Mouse (Mus musculus) stomach, embryonic 14.5 days (tissue): ENCODE data around the gene Ttc38. TPM values are rescaled to one million over a fixed set of nuclear protein-coding genes. Genes with fewer than 3 reads are reported as not detected.
"Not testable (repeated sequence)": the region's sequence is repeated elsewhere in the genome, so short reads cannot be mapped to it uniquely, and the experiment has no call there.

ENCODE experiments used
- ATAC-seq: fragments of 200-750 bp; cut with Nextera tagmentation; 2 replicates; pipeline ENCODE4 v1.8.0; 2017; ENCODE audit warnings: low read depth, moderate TSS enrichment; ENCODE audit not compliant: insufficient number of reproducible peaks, insufficient read depth, low FRiP score
- H3K27ac ChIP-seq: fragments of 300-500 bp; sonication (generic); 2 replicates; pipeline ENCODE4 v1.5.1; 2014; ENCODE audit warnings: mild to moderate bottlenecking, low read length, moderate library complexity, mixed read lengths
- H3K27me3 ChIP-seq: fragments of 300-500 bp; sonication (generic); 2 replicates; pipeline ENCODE4 v1.6.1; 2014; ENCODE audit warnings: low read length, control low read depth, mixed read lengths; ENCODE audit not compliant: control insufficient read depth, insufficient read depth
- H3K36me3 ChIP-seq: fragments of 300-500 bp; sonication (generic); 2 replicates; pipeline ENCODE4 v1.6.1; 2014; ENCODE audit warnings: mild to moderate bottlenecking, control low read depth, low read length, moderate library complexity, mixed read lengths; ENCODE audit not compliant: control insufficient read depth, insufficient read depth
- H3K4me1 ChIP-seq: fragments of 300-500 bp; sonication (generic); 2 replicates; pipeline ENCODE4 v1.6.1; 2014; ENCODE audit warnings: low read length, control low read depth, mixed read lengths; ENCODE audit not compliant: control insufficient read depth, insufficient read depth
- H3K4me2 ChIP-seq: fragments of 300-500 bp; sonication (generic); replicated peaks from 2 replicates; pipeline ENCODE4 v1.6.1; 2014; ENCODE audit warnings: low read depth, low read length, control low read depth
- H3K4me3 ChIP-seq: fragments of 300-500 bp; sonication (generic); 2 replicates; pipeline ENCODE4 v1.5.1; 2014; ENCODE audit warnings: low read depth, low read length, control low read depth
- H3K9ac ChIP-seq: fragments of 300-500 bp; sonication (generic); replicated peaks from 2 replicates; pipeline ENCODE4 v1.6.1; 2014; ENCODE audit warnings: low read depth, mild to moderate bottlenecking, control low read depth, low read length, moderate library complexity, mixed read lengths
- H3K9me3 ChIP-seq: fragments of 300-500 bp; sonication (generic); 2 replicates; pipeline ENCODE4 v1.6.1; 2016; ENCODE audit warnings: low read depth, low read length, control low read depth; ENCODE audit not compliant: control insufficient read depth
- WGBS: fragments of 180-500 bp; shearing (Covaris S2); extraction: QIAGEN DNeasy Blood & Tissue Kit; methylation state at CpG from one replicate; pipeline ENCODE4 v1.1.7; 2014; 5-methylcytosine and 5-hydroxymethylcytosine counted together
- polyA plus RNA-seq: library from polyadenylated mRNA; unstranded; fragments of >200 nt; fragmentation: Nextera tagmentation; extraction: Ambion mirVana; gene quantifications from 2 replicates; pipeline ENCODE4 v1.2.1, GENCODE M21; 2014

Gene Ttc38
- polyA plus RNA-seq, 1 experiment from 2014 or later: 6.7 TPM

DNA sequence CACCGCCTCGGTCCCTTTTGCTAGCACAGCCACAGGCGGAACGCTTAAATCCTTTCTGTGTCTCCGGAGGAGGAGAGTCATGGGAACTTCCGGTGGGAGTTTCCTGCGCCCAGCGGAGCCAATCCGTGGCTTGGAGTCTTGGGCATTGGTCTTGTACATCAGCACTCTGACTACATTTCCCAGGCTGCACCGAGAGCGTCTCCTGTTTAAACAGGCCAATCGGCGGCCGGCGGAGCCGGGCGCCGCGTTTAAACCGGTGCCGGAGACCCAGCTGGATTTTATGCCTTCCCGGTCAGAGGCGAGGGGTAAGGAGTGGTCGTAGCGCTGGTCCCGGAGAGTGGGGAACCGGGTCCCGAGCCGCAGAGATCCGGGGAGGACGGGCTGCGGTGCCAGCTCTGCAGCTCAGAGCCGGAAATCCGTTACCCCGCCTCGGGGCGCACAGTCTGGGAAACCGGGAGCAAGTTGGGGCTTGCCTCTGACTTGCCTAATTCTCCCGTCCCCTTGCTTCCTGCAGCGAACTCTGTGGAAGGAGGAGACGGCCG lies 27.5 kb downstream of the Ttc38 start, which contains the start of gene Gtse1:
Gtse1 (plus strand) TSS at position 256 of the 542 bp plus-strand sequence.
- Histone ChIP-seq H3K4me3 (peak within 1 kb of the TSS; percentile 53), H3K4me1 (peaks cover 17% of the 10 kb centered on the region; the same call in 1 of the 2 replicates), H3K27me3 (no peaks in the 10 kb centered on the region), H3K9me3 (no peaks in the 10 kb centered on the region), H3K9ac (peak within 1 kb of the TSS; percentile 60), H3K27ac (peak within 1 kb of the TSS; percentile 35), H3K36me3 (peaks cover 23% of the 10 kb centered on the region; the same call in 1 of the 2 replicates), H3K4me2 (peak within 1 kb of the TSS; percentile 88)
- under 1% methylated on average over 42 of the region's 42 CpGs for WGBS
- peak; percentile 99 for ATAC-seq

DNA sequence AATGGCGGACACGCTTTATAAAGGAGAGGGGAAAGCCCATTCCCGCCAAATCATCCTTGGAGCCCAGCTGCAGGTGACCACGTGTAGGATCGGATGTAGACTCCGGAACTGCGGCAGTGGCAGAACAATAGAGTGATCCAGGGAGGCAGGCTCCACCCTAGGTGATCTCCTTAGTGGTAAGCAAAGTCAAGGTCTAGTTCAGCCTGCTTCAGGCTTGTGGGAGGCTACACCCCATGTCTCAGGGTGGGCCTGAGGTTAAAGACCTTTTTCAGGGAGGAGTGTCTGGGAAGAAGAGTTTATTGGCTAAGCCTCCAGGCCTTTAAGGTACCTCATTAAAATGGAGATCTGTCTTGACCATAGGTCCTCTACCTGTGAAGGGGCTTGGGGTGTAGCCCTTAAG lies 33.8 kb downstream of the Ttc38 start:
- not testable (repeated sequence) for H3K27ac ChIP-seq, H3K27me3 ChIP-seq, H3K9me3 ChIP-seq, H3K4me2 ChIP-seq, H3K4me1 ChIP-seq, ATAC-seq, H3K9ac ChIP-seq, H3K4me3 ChIP-seq
- H3K36me3 ChIP-seq: peaks cover 61% of the 10 kb centered on the region
- 92% methylated on average over 7 of the region's 7 CpGs for WGBS

DNA sequence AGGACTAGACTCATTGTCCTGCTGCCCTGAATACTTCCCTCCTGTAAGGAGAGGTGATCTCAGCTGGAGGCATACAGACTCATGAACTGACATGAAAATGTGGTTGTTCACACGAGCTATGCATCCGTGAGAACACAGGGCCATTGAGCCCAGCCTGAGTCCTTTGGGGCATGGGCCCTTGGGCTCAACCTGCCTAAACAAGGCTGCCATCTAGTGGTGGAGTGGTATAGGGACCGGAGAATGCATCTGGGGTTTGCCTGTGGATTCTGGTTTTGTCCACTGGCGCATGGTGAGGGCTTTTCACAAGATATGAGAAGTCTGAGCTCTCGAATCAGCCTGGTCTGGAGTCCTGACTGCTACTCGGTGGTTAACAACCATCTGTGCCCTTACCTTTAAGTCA lies 35.6 kb downstream of the Ttc38 start:
- Histone ChIP-seq H3K9ac (no peak overlapping the region), H3K36me3 (peaks cover 67% of the 10 kb centered on the region), H3K4me1 (no peaks in the 10 kb centered on the region), H3K27me3 (no peaks in the 10 kb centered on the region), H3K4me3 (no peak overlapping the region), H3K4me2 (no peak overlapping the region), H3K27ac (no peak overlapping the region), H3K9me3 (no peaks in the 10 kb centered on the region)
- ATAC-seq: peak; percentile 28; the same call in 1 of the 2 replicates
- WGBS: 48% methylated on average over 6 of the region's 6 CpGs

DNA sequence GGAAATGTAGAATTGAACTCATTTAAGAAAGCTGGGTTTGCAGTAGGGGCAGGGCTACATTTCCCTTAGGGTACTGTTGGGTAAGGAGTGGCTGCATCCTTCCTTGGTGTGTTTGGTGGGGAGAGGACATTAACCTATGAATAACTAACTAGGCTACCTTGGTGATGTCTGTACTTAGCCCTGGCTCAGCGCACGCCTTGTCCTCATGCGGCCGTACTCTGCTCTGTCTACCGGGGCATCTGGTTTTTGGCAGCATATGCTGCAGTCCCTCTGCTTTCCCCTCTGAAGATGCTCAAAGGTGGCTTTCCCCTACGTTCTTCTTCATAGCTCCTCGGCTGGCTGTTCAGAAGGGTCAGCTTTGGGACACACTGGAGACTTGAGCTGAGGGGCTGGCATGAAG lies 45.2 kb downstream of the Ttc38 start:
- peaks cover 41% of the 10 kb centered on the region for H3K36me3 ChIP-seq
- no peaks in the 10 kb centered on the region for H3K27me3 ChIP-seq
- WGBS: 91% methylated on average over 7 of the region's 7 CpGs
- H3K27ac ChIP-seq: no peak overlapping the region
- ATAC-seq: no peak
- H3K4me2 ChIP-seq: no peak overlapping the region
- H3K4me3 ChIP-seq: no peak overlapping the region
- H3K4me1 ChIP-seq: peaks cover 6% of the 10 kb centered on the region; the same call in 1 of the 2 replicates
- no peak overlapping the region for H3K9ac ChIP-seq
- no peaks in the 10 kb centered on the region for H3K9me3 ChIP-seq

DNA sequence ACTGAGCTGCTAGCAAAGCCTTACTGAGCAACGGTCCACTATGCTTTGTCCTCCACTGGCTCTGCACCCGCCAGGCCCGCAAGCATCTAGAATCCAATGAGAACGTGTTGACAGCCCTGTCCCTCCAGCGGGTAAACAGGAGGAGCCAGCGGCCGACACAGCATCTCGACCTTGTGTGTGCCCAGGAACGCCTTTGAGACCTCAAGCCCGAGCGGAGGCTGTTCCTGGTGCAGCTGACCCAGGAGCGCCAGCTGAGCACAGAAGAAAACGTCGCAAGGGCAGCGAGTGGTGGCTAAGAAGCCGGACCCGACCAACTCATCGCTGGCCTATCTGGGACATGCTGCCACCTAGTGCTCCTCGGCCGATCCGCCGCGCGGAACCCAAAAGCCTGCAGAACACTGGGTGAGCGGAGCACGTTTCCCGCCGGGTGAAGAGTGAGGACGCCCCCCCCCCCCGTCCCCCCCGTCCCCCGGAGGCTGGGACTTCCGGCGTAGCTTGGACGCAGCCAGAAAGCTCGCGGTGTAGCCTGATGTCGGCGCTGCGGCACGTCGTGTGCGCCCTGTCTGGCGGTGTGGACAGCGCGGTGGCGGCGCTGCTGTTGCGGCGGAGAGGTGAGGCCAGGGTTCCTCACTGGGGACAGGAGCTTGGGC lies 46.9 kb downstream of the Ttc38 start, which contains the start of gene Trmu:
Trmu (plus strand) TSS at position 465 of the 650 bp plus-strand sequence.
- Histone ChIP-seq H3K9ac (peak within 1 kb of the TSS; percentile 54), H3K27me3 (no peaks in the 10 kb centered on the region), H3K4me2 (peak within 1 kb of the TSS; percentile 69), H3K27ac (peak within 1 kb of the TSS; percentile 74), H3K4me3 (peak within 1 kb of the TSS; percentile 73), H3K9me3 (no peaks in the 10 kb centered on the region), H3K36me3 (peaks cover 41% of the 10 kb centered on the region), H3K4me1 (peaks cover 6% of the 10 kb centered on the region; the same call in 1 of the 2 replicates)
- ATAC-seq: peak; percentile 96
- WGBS: 1% methylated on average over 50 of the region's 50 CpGs

DNA sequence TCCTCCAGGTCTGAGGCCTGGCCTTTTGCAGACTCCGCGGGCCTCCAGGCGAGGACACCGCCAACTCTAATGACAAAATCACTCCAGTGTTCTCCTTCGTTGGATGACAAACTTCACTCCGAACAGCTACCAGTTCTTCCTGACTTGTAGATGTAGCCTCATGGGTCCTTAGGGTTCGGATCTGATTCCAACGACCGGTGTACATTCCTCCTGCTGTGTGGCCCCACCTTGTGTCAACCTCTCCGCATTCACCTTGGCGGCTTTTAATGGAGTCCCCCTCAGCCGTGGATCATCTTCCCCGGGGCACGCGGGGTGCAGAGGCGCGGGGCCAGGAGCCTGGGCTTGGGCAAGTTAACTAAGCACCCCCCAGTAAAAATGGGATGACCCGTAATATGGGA lies 47.4 kb downstream of the Ttc38 start:
- Histone ChIP-seq H3K4me1 (peaks cover 6% of the 10 kb centered on the region; the same call in 1 of the 2 replicates), H3K27ac (peak overlapping the region; percentile 74), H3K36me3 (peaks cover 37% of the 10 kb centered on the region), H3K4me3 (peak overlapping the region; percentile 73), H3K4me2 (peak overlapping the region; percentile 65), H3K27me3 (no peaks in the 10 kb centered on the region), H3K9me3 (no peaks in the 10 kb centered on the region), H3K9ac (peak overlapping the region; percentile 54)
- 1% methylated on average over 18 of the region's 18 CpGs for WGBS
- ATAC-seq: peak; percentile 39

DNA sequence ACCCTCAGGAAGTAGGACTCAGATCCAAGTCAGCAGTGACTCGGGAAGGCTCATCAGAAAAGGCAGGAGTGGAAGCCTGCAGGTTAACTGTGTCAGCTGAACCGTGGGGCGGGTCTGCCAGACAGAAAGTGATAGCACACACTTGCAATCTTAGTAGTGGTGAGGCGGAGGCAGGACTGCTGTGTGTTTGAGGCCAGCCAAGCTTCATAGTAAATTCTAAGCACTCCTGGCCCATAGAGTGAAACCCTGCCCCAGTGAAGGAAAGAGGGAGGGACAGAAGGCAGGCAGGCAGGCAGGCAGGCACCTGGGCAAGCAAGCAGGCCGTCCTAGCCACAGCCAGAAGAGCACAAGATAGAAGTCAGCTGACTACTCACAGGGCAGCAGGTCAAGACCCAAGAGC lies 53.5 kb downstream of the Ttc38 start:
- H3K36me3 ChIP-seq: peaks cover 36% of the 10 kb centered on the region; the same call in 1 of the 2 replicates
- WGBS: 90% methylated on average over 5 of the region's 5 CpGs
- no peaks in the 10 kb centered on the region for H3K9me3 ChIP-seq

DNA sequence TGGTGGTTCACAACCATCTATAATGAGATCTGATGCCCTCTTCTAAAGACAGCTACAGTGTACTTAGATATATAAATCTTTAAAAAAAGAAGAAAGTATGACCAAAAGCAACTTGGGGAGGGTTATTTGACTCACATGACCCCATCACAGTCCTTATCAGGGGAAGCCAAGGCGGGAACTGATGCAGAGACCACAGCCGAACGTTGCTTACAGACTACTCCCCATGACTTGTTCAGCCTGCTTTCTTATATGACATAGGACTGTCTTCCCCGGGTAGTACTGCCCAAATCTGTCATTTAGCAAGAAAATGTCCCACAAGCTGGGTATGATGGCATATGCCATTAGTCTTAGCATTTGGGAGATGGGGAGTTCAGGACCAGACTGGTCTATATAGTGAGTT lies 57.1 kb downstream of the Ttc38 start:
- WGBS: 88% methylated on average over 4 of the region's 4 CpGs
- no peaks in the 10 kb centered on the region for H3K4me1 ChIP-seq
- H3K9me3 ChIP-seq: no peaks in the 10 kb centered on the region
- H3K27ac ChIP-seq: no peak overlapping the region
- no peaks in the 10 kb centered on the region for H3K27me3 ChIP-seq
- ATAC-seq: no peak
- no peak overlapping the region for H3K4me2 ChIP-seq
- no peak overlapping the region for H3K4me3 ChIP-seq
- H3K36me3 ChIP-seq: peaks cover 47% of the 10 kb centered on the region
- no peak overlapping the region for H3K9ac ChIP-seq

More for the DNA sequence above, 53.5 kb downstream of the Ttc38 start:
- no peak overlapping the region for H3K9ac ChIP-seq
- H3K4me2 ChIP-seq: no peak overlapping the region
- no peak for ATAC-seq
- H3K27me3 ChIP-seq: no peaks in the 10 kb centered on the region
- no peak overlapping the region for H3K4me3 ChIP-seq
- H3K4me1 ChIP-seq: no peaks in the 10 kb centered on the region
- H3K27ac ChIP-seq: no peak overlapping the region
